Mouse (Mus musculus): ENCODE results near the gene Mapre3. TPM values are rescaled to one million over a fixed set of nuclear protein-coding genes. Genes with fewer than 3 reads are reported as not detected.

Mapre3 gene
- total RNA-seq (2022) = 100 to 1,000 TPM in 1 of 4 experiments, 10 to 100 TPM in 3; 88.7 to 101 (median 92.6) TPM

DNA sequence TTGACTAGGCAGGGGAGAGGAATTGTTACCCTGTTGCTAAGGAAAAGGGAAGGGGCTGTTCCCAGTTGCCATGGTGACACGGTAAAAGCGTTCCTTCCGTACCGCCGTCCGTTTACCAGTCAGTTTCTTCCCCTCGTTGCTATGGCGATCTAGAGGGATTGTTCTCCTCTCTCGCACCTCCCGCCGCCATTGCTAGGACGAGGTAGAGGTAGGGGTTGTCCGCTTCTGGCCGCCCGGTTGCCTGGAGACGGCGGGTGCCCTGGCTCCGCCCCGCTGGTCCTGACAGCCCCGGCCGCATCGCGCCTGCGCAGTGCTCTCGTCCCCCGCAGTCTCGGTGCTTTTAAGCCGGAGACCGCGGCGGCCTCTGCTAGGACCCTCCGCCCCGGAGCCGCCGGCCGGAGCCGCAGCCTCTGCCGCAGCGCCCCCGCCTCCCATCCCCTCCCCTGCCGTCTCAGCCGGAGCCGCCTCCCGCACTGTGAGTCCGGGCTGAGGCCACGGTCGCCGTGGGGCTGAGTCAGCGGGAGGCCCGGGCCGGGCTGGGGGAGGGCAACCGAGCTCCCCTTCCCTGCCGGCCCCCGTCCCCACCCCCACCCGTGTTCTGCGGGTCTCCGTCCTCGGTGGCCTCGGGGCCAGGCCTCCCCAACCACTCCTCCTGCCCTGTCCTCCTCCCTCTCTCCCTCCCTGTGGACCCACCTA, at the start of gene Mapre3:
Mapre3 (plus strand) TSS at position 218 of the 696 bp plus-strand sequence.
- peak; percentile 84 to 90 for DNase-seq (ENCODE audit: low spot score in 2 of 2)

DNA sequence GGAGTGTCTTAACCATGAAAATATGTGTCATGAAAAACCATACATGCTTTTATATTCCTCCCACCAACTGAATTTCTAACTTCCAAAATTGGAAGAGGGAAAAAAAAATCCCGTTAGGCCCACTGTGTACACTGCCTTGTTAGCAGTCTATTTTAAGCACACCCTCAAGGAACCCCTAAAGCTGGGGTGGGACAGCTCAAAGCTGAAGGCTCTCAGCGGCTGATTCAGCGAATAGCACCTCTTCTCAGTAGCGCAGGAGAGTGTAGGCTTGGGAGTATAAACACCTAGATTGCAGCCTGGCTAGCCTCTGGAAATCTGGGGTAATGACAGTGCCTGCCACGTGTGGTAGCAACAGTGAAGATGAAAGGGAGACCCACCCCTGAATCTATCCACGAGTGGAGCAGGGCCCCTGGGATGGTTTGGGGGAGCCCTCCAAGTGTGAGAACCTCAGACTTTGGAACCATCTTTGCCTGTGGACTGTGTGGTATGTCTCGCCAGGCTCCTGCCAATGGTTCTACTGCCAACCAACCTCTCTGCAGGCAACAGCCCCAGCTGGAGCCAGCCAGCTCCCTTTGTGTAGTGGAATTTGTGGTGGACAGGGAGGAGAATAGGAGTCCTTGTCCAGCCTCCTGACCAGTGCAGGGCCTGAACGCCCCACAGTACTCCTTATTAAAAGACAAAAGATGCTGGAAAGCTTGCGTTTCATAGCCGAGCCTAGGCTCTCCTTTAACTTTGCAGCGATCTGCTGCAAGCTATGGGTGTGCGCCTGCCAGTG, 48.7 kb upstream of the Mapre3 start:
- DNase-seq (ENCODE audit: low spot score in 2 of 2) = no peak

DNA sequence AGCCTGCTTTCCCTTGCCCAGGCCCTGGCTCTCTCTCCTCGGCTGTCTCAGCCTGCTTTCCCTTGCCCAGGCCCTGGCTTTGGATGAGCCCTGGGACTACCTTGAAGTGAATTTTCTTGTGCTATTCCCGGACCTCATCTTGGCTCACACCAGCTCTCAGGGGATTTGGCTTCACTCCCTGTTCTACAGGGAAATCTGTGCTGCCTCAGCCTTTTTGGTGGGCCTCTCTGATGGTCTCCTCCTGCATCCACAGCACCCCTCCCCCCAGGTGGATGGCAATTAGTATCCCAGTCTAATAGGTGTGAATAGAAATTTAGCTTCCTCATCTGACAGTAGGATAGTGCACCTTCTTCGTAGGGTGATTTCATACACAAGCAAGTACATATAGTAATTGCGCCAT, 46.4 kb upstream of the Mapre3 start:
- DNase-seq (ENCODE audit: low spot score in 2 of 2) = no peak

DNA sequence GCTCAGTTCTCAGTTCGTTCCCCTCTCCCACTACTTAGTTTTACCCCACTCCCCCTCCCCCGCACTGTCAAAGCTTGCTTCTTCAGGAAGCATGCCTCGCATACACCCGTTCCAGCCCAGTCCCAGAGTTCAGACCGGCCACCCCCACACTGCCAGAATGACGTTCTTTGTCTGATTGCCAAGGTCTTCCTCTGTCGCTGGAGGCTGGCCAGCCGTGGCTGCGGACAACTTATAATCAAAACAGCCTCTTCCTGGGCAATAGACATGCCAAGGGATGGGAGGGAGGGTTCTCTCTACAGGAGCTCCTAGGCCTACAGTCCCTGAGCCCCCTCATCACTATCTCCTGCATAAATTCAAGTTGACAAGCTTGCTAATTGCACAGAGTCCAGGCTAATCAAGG, 45.8 kb upstream of the Mapre3 start:
- no peak for DNase-seq (ENCODE audit: low spot score in 2 of 2)

DNA sequence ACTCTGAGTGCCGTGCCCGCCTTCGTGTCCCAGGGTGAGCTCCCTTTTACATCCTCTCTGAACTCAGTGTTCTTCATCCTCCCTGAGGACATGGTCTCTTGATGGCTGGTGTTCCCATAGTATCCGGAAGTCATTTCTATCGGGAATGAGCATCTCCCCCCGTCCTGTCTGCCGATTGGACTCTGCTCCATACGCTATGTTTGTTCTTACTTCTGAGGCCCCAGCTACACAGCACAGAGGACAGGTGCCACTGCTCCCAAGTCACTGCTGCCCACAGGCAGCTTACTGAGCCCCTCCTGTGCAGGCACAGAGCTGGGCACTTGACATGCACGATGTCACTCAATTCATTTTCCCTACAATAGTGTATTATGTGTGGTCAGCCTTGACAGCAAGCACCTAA, 45.4 kb upstream of the Mapre3 start:
- DNase-seq (ENCODE audit: low spot score in 2 of 2) = no peak

DNA sequence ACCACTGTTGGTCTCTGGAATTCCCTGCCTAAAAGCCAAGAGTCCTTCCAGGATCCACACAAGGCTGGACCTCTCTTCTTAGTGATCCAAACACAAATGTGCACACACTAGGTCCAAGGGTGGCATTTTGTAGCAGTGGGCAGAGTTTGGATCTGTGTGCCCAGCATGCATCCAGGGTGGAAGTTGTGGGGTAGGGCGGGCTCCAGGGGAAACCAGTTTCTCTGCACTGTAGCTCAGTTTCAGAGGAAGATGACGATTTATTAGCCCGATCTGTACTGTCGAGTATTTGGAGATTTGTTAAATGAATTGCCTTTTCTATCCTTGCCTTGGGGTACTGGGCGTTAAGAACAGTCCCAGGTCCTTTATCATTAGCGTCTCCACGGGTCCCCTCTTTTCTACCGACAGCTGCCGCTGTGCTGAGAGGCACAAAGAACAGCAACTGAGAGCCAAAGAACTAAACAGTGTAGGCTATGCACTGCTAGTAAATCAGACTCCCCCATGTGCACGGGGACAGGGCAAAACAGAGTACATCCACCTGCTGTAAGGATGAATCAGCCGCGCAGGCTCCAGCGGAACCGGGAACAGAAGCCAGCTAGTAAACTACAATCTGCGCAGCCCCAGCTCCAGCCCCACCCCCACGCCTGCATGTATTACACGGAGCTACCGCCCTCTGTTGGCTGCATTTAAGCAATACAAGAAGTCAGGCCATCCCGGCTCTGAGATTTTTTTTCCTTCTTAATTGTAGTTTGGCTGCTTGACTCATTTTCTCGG, 39.7 kb upstream of the Mapre3 start:
- peak; percentile 72 to 81 for DNase-seq (ENCODE audit: low spot score in 2 of 2)

DNA sequence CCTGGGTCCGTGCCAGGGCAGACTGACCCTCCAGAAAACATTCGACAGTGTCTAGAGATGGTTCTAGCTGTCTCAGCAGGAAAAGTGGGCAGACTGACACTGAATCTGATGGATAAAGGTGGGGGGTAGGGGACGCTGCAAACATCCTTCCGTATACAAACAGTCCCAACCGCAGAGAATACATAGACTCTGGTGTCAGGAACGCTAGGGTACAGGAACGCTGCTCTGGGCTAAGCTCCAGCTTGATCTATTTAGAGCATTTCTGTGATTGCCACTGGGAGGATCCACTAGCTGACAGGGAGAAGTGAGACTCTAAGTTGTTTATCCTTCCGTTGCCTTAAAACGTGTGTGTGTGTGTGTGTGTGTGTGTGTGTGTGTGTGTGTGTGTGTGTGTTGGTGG, 33.7 kb upstream of the Mapre3 start:
- DNase-seq (ENCODE audit: low spot score in 2 of 2) = peak; percentile 30 to 49

DNA sequence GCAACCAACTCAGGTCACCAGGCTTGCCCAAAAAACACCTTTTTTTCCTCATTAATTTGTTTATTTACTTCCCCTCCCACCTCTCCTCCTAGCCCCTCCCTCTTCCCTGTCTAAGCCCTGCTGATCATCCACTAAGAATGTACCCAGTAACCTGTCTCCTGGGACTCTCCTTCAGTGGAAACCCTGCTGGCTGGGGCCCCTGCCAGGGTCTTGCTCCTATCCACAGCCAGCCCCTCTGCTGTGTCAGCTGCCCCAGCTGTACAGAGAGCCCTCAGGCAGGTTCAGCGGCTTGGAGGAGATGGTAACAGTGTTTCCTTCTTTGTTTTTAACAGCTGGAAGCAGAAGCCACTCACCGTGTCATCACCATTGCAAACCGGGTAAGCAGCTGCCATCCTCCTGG, 33.3 kb upstream of the Mapre3 start:
- DNase-seq (ENCODE audit: low spot score in 2 of 2) = no peak

DNA sequence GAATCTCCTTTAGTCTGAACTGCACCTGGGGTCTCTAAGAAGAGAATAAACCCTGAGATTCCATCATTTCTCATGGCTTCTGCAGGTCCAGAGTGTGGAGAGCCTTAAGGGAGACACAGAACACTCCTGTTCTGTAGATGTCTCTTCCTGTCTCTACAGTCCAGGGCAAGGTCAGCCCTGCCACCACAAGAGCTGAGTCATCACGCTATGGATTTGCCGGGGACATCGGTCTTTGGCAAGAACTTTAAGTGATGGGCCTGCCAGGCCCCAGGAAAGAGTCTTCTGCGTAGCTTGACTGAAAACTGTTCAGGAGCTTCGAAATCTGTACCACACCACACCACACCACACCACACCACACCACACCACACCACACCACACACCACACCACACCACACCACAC, 27.1 kb upstream of the Mapre3 start:
- no peak for DNase-seq (ENCODE audit: low spot score in 2 of 2)

DNA sequence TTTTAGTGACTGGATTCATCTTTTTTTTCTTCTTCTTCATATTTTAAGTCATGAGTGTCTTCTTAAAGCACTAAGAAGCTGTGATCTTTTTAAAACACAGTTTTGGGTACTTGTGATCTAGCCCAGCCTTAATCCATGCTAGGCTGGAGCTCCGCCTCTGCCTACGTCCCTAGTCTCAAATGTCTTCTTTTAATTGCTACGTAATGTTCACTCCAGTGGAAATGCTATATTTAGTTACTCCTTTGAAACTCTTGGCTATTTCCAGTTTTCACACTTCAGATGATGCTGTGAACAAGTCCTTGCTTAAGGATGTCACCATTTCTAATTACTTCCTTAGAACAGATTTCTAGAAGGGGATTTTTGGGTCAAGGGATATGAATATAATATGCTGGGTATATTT, 24.4 kb upstream of the Mapre3 start:
- DNase-seq (ENCODE audit: low spot score in 2 of 2) = no peak

DNA sequence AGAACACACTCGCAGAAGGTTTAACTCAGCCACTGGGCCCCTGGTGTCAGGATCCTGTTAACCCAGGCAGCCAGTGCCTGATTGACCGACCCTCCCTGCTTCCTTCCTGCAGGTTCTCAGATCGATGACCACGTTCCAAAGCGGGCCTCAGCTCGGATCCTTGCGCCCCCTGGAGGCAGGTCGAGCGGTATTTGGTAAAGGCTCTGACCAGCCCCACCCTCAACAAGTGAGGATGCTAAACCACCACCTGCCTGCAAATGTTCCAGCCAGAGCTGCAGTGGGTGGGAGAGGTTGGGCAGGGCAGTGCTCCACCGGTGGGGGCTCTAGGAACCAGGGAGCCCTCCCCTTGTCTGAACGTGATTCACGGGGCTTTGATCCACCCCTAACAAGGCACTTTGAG, 18.3 kb upstream of the Mapre3 start:
- DNase-seq (ENCODE audit: low spot score in 2 of 2) = peak; percentile 67 to 68

DNA sequence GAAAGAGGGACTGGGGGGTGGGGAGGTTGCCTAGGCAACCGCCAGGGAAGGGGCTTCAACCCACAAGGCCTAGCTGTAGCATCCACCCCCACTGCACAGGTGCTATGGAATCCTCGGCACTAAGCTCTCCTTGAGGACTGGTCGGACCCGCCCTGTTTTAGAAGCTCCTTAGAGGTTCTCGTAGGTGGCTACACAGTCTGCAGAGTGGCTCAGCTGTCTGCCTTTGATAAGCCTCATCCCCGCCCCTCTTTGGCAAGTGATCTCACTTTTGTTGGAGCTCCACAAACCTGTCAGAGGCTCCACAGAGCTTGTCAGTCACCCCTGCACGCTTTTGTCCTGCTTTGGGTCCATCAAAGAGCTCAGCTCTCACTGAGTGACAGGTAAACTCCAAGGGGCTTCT, 17.0 kb upstream of the Mapre3 start:
- DNase-seq (ENCODE audit: low spot score in 2 of 2) = no peak

DNA sequence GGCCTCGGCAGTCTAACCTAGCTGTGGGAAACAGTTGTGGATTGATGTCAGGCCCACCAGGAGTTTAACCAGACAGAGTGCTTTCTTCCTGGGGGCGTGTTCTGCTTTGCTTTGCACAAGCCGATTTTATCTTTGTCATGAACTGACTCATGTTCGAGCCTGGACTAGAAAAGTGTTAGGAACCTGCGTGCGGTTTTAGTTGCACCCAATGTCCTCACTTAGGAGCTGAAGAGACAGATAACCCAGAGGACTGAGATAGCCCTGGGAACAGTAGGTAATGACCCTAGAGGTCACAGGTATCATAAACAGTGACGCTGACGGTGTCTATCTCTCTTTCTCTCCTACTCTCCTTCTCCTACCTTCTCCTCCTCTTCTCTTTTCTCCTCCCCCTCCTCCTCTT, 16.5 kb upstream of the Mapre3 start:
- no peak for DNase-seq (ENCODE audit: low spot score in 2 of 2)

DNA sequence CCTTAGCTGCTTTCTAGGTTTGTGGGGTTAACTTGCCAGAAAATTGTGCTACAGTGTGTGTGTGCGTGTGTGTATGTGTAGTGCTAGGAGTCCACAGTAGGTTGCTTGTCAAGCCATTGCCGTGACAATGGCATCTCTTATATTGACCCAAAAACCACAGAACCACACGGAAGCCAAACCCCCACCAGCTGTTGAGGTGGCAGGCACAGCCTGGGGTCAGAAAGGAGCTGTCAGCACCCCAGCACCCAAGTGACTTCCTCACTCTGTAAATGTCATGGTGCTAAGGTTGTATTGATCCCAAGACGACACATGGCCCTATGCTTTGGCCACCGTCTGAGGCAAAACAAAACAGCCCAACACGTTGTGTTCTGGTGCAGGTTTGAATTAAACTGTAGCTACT, 15.5 kb upstream of the Mapre3 start:
- DNase-seq (ENCODE audit: low spot score in 2 of 2) = no peak

DNA sequence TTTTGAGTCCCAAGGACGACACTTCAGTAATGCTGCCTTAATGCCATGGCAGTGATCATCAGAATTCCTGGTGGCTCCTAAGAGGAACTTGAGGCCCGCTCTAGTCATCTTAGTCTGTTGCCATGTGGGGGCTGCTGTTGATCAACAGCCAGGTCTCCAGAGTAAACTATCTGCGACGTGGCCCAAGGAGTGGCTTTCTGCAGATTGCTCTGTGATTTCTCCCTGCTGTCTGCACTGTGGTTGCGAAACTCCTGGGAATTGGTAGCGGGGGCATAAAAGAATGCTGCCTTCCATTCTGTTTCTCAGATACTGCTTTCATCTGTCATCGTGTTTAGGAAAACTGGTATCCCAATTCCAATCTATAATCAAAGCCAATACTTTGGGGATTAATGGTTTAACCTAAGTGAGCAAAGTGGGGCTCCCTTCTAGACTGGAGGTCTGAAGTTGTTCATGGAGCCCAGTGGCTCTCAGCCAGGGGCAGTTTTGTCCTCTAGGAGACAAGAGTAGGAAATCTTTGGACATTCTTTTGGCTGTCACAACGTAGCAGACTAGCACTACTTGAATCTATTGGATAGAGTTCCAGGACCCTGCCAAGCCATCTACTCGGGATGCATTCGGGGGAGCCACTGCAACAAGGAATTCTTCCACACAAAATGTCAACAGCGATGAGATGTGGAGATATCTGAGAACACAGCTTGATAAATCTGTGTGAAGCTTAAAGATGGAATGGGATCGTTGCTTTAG, 11.5 kb upstream of the Mapre3 start:
- no peak for DNase-seq (ENCODE audit: low spot score in 2 of 2)

DNA sequence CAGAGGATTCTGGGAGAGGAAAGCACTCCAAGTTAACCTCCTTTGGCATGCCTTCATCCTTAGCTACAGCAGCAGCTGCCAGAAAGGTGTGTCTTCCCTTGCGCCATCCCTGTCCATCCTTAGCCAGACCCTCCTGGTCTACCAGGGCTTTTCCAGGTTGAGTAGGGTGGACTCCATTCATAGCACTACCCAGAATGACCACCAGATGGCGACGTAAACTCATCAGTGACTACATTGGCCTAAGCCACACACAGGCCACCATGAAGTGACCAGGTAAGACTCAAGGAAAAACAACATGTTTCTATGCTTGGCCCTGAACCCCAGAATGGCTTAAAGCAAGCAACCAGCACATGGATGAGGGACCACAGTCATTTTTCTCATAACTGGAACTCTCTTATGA, 8.3 kb upstream of the Mapre3 start:
- peak; percentile 78 to 85 for DNase-seq (ENCODE audit: low spot score in 2 of 2)

DNA sequence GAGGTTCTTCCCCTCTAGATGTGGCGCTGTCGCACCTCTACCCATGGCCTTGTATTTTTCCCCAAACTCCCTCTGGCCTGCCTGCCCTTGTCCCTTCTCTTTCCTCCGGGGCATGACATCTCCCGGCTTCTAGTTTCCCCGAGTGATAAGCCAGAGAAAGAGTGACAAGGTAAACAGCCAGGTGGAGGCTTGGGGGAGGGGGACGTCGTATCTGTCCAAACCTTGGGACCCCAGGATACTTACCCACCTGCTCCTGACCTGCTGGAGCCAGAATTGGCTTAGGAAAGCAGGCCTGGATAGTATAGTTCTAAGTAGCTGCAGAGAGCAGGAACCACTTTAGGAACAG, 652 bp downstream of the Mapre3 start:
- no peak for DNase-seq (ENCODE audit: low spot score in 2 of 2)

DNA sequence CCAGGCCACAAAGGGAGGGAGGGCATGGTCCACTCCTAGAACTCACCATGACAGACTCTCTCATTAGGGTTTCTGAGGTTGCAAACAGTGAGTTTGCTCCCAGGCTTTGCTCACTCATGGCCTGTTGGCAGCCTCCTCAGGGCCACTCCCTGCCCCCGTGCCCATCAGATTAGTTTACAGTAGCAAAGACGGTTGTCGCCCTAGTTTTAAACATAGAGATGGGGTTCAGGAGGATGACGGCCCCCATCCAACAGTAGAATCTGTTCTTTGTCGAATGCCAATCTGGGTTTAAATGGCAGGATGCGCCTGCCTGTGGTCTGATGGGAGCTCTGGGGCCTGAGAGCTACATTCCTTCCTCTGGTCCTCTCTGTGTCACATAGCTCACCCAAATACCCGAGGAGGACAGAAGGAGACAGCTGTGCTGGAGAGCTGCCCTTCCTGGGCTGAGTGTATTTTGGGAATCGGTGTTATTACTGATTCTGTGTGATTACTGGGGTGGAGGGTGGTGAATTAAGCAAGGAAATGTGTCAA, 1.9 kb downstream of the Mapre3 start:
- DNase-seq (ENCODE audit: low spot score in 2 of 2) = peak; percentile 40 to 45

DNA sequence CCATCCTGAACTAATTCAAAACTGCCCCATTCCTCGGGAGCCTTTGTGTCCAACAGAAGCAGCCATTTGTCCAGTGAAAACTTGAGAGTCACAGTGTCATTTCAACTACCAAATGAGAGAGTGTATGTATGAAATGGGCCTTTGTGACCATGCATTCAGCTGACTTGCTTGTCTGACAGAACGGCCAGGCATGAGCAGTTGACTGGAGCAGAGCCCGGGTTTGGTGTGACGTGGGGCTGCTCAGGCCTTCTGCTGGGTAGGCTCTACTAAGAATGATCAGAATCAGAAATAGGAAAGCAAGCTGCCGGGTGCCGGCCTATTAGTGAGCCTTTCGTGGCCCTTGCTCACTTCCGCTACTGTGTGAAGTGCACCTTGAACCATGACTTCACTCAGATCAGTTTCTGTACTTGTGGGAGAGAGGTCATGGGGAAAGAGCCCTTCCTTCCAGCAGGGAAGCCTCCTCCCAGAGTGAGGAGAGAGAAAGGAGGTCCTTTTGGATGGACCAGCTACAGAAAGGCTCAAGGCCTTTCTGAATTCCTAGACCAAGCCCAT, 4.4 kb downstream of the Mapre3 start:
- DNase-seq (ENCODE audit: low spot score in 2 of 2) = no peak

DNA sequence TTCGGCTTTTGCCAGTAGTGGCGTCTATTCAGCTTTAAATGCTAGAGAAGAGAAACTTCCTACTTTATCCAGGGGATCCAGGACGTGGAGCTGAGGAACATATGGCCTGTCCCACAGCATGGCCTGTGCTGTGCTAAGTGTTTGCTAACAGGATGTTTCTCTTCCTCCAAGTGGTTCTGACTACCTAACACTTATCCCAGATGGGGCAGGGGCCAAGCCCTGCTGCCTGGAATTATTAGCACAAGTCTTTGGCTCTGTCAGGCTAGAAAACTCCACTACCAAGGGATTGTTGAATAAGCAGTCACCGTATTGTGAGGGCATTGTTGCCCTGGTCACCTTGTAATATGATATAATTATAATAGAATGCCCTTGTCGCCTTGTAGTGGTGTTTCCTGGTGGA, 8.2 kb downstream of the Mapre3 start:
- no peak for DNase-seq (ENCODE audit: low spot score in 2 of 2)

DNA sequence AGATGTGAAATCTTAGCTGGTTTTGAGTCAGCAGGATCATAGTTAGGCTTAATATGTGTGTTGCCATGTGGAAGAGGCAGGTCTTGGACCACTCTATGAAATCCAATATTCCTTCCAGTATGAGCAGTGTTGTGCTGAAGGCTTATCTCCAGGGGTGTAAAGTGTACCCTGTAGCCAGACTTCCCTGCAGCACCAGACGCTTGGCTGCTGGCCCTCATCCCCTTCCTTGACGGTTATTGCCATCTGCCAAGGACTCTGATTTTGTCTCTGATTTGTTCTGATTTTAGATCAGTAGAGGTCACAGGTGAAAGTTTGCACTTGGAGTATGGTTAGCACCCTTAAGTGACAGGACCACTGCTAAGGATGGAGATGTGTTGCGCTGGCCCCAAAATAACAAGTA, 8.7 kb downstream of the Mapre3 start:
- DNase-seq (ENCODE audit: low spot score in 2 of 2) = no peak

Measured in gastrocnemius, adult 8-10 months (tissue).